Mouse (Mus musculus): Measurements from ENCODE around the gene Bcar3.

DNA sequence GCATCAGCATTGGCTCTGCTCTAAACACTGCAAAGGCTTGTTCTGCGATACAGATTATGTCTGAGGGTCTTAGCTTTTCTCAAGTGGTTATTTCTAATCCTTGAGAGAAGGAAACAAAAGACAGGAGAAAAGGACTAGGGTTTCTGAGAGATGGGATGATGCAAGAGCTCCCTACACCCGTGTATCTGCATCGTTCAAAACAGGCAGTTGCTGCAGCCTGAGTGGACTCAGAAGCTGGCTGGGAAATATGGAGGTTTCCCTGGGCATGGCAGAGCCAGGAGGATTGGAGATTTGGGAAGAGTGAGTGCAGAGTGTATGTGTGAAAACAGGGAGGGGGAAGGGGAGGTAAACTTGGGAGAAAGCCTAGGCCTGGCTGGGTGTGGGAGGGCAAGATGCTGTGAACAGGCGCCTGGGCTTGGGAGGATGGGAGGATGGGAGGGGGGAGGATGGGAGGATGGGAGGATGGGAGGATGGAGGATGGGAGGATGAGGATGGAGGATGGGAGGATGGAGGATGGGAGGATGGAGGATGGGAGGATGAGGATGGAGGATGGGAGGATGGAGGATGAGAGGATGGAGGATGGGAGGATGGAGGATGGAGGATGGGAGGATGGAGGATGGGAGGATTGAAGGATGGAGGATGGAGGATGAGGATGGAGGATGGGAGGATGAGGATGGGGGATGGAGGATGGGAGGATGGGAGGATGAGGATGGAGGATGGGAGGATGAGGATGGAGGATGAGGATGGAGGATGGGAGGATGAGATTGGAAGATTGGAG lies 14.1 kb downstream of the Bcar3 start:
- no peak for TF ChIP-seq ELF1 (IDR thresholded peaks at IDR 0.05; ENCODE audit: low read depth, low read length)
- no peak for TF ChIP-seq POLR2A (IDR thresholded peaks at IDR 0.05; ENCODE audit: control insufficient read depth in 1 of 2, insufficient read depth in 1 of 2, low read depth in 1 of 2, low read length in 2 of 2, poor library complexity in 1 of 2)
- no peak for TF ChIP-seq POLR2AphosphoS2 (IDR thresholded peaks at IDR 0.05; ENCODE audit: low read length)
- no peak for TF ChIP-seq RCOR1 (IDR thresholded peaks at IDR 0.05; ENCODE audit: low read depth, low read length)
- no peak for TF ChIP-seq EP300 (IDR thresholded peaks at IDR 0.05; ENCODE audit: low read depth in 1 of 2, low read length in 2 of 2)
- no peak for TF ChIP-seq MEF2A (IDR thresholded peaks at IDR 0.05; ENCODE audit: extremely low read depth, insufficient replicate concordance, low read depth, low read length, poor library complexity, severe bottlenecking)
- no peak for TF ChIP-seq TAL1 (IDR thresholded peaks at IDR 0.05; ENCODE audit: low read length)
- no peak for TF ChIP-seq MAX (IDR thresholded peaks at IDR 0.05; ENCODE audit: low read length)
- no peak for TF ChIP-seq TCF12 (IDR thresholded peaks at IDR 0.05; ENCODE audit: low read depth, low read length)
- no peak for TF ChIP-seq MAFK (IDR thresholded peaks at IDR 0.05; ENCODE audit: borderline replicate concordance, low read depth, low read length)
- no peak for TF ChIP-seq CTCF (IDR thresholded peaks at IDR 0.05 in 2 of 3, conservative IDR thresholded peaks at IDR 0.05 in 1 of 3; ENCODE audit: control insufficient read depth in 1 of 3, insufficient read depth in 1 of 3, low read depth in 2 of 3, low read length in 3 of 3, poor library complexity in 1 of 3, severe bottlenecking in 1 of 3)

Measured in MEL (cell line).